Mouse (Mus musculus) layer of hippocampus, adult 9-11 months (tissue): ENCODE data around the gene Crybg2.
A peak's percentile ranks its signal among the peaks of the same experiment; 100 is the strongest.

Experiments
- DNase-seq: peaks from one replicate; pipeline ENCODE4 v3.0.0; 2022

Crybg2 gene

DNA sequence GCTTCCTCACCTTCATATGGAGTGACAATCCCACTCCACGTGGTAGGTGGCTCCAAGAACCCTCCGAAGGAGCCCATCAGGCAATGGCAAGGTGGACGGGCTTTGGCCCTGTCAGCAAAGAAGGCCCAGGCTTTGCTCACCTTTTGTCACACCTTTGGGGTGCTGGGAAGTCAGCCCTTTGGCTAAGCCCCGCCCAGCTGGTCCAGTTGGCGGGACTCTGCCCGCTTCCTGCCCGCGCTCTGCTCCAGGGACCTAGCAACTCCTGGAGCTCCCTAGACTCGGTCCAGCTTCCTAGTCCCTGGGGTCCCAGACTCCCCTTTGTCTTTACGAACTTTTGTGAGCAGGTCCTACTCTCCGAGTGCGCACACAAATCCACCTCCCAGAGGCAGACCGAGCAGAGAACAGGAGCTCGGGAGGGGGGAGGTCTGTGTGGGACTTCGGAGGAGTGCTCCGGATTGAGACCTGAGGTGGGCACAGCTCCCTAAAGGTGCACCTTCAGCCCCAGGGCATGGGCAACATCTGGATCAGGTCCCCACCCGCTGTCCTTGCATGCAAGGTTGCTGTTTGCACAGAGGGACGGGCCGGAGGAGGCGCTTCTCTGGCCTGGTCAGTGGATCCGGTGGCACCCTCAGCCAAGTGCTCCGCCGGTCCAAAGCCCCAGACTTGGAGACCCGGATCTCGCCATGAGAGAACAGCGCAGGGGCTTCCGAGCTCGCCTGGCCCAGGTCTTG, at the start of gene Crybg2:
Crybg2 (plus strand) TSS at position 681 of the 731 bp plus-strand sequence.
- no peak for DNase-seq

DNA sequence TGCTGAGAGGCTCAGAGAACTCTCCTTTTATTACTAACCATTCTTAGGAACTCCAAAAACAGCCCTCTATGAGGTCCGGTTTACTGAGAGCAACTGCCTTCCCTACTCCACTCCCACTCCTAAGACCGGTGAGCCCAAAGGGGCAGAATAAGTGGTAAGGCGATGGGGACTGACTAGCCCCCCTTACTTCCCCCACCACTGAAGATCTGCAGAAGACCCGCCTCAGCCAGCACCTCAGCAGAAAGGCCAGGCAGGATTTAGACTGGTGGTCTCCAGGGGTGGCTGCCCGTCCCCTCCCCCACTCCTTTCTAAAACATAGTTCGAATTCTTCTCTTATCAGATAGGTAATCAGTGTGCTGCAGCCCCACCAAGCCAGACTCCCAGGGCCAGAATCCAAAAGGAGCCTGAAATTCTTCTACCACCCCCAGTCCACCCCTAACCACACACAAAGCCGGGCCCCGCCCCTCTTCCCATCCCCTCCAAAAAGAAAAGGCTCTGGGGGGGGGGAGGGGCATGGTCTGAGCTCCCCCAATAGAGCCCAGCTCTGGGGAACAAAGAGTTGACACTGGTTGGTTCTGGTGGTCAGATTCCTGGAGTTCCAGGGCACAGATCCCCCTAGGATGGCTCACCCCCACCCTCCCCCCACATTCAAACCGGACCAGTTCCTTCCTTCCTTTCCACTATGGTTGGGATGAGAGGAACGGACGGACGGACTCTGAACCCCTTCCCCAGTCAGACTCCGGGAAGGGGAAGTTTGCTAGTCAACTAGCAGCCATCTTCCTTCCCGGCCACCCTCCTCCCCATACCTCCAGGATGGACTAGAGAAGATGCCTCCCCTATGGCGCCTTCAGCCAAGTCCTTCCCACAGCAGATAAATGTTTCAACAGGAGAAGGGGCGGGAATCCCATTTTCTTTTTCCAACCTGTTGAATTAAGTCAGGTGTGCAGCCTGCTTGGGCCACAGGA, 48.9 kb upstream of the Crybg2 start:
- no peak for DNase-seq

DNA sequence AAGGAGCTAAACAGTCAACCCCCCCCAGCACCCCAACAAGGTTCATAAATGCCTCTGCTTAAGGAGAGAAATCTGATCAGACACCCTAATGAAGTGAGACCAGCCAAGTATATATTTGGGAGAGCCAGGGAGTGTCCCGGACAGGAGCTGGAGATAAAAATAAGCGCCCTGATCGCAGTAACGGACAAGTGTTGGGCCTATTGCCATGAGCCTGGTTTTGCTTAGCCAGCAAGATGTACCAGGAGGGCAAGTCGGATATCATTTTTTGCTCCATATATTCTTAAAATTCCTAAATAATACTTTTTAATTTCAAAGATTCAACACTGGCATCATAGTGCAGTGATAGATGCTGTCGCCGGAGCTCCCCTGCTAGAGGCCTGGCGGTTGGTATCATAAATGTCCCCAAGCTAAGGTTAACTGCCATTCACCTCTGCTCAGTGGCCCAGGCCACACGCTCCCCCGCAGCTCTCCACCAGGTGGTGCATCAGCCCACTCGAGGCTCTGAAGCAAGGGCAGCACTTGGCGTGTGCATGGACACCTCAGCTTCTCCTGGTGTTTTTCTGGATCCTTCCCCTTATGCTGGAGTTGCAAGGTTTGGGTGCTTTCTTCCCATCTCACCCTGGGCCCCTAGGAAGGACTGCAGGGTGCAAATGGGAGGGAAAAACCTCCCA, 47.6 kb upstream of the Crybg2 start:
- DNase-seq: no peak

DNA sequence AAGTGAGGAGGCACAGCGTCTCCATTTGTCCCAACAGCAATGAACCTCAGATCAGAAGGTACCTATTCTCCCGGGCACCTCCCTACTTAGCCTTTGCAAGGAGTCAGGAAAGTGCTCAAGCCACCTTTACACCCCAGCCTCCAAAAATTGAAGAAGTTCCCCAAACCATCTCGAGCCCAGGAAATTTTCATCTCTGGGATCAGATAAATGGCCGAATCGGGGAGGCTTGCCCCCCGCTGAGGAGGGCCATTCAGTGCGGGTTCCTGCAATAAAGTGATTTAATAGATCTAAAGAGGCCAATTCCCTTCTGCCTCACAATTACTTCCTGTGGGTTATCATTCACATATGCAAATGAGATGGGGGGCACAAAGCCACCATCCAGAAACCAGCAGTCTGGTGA, 44.4 kb upstream of the Crybg2 start:
- DNase-seq: no peak

DNA sequence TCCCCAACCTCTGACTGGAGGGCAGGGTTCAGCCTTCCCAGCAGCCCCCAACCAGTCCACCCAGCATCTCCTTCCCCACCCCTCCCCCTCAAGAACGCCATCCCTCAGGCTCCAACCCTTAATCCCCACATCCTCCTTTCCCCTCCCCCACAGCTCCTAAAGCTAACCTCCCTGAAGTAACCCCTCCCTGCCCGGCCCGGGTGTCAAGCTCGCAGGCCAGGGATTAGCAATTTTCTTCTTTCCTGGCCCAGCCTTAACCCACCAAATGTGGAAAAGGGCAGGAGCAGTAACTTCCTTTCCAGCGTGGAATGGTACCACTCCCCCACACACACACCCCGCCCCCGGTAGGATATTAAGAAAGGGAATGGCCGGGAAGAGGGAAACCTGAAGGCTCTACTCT, 43.8 kb upstream of the Crybg2 start:
- DNase-seq: no peak

DNA sequence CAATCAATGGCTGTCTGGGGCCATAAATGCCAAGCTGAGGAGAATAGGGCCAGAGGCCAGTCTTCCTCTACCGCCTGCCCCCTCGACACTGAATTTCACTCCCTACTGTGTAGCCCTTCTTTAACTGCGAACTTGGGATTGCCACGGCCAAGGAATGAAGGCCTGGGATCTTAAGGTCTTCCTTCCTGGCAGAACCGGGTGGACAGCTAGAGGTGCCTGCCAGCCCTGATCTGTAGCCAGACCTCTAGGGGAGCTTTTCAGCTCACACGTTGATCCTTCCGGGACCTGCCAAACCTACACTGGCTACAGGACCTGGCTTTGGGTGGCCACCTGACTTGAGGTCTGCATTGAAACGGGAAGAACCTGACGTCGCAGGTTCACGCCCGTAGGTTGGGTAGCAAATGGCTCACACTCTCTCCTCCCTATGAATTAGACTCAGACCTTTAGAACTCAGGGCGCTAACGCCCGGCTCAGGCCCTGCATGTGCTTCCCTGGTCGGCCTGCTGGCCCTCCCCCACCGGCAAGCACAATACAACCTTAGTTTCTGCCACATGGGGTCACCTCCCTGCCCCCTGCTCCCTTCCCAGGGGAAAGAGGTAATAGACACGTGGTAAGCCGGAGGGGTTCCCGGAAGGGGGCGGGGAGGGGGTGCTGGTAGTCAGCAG, 43.3 kb upstream of the Crybg2 start:
- no peak for DNase-seq

DNA sequence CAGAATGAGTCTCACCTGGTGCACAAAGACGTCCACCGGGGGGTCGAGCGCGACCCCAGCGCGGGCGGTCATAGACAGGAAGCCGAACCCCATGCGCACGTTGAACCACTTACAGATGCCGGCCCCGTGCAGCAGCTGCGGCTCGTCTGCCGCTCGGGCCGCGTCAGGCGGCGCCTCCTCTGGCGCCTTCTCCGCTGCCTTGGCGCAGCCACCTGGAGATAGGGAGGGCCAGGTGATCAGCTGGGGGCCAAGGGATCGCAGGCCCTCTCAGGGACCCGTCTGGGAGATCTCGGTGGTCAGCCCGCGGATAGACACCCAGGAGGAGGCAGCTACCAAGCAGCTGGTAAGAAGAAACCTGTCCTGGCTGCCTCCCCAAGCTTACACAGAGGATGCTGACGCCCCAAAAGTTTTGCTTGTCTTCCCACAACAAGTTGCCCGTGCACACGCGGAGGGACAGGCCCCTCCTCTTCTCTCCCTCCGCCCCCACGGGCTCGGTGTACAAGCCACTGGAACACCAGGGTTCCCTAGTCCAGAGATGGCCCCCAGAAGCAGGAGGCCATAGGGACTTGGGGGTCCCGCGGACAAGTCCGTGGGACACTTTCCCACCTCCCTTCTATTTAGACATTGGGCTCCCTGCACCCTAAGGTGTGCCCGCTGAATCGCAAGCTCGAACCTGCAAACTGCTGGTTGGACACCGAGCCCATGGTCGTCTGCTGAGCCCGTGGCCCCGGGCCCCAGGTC, 42.4 kb upstream of the Crybg2 start:
- DNase-seq: no peak

DNA sequence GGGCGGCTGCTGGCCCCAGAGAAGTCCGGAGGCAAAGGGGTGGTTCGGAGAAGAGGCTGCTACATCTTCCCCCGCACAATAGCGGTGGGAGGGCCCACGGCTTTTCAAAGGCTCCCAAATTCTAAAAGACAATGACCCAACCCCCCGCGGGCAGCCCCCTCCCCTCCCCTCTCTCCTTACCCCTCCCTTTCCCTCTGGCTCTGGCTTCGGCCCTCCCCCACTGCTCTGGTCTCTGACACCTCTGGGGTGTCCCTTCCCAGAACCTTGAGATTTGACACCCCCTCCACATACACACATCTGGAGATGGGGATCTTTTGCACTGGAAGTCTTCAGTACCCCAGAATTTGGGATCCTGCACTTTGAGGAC, 41.9 kb upstream of the Crybg2 start, which contains the start of gene Lin28a:
Lin28a (minus strand) TSS at position 63 of the 367 bp plus-strand sequence.
- DNase-seq: no peak

DNA sequence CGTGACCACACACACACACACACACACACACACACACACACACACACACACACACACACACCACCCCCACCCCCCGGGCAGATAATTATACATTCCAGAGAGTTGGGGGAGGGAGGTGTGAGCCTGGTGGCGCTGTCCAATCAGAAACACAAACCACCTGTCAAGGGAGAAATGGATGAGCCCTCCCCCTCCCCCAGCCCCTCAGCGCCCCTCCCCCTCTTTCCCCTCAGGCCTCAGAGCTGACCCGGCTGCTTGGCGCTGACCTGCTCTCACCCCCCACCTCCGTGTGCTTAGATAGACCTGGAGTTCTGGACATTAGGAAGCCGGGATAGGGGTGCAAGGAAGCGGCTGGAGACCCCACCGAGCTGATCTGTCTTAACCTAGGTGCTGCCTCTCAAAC, 41.4 kb upstream of the Crybg2 start:
- DNase-seq: no peak

DNA sequence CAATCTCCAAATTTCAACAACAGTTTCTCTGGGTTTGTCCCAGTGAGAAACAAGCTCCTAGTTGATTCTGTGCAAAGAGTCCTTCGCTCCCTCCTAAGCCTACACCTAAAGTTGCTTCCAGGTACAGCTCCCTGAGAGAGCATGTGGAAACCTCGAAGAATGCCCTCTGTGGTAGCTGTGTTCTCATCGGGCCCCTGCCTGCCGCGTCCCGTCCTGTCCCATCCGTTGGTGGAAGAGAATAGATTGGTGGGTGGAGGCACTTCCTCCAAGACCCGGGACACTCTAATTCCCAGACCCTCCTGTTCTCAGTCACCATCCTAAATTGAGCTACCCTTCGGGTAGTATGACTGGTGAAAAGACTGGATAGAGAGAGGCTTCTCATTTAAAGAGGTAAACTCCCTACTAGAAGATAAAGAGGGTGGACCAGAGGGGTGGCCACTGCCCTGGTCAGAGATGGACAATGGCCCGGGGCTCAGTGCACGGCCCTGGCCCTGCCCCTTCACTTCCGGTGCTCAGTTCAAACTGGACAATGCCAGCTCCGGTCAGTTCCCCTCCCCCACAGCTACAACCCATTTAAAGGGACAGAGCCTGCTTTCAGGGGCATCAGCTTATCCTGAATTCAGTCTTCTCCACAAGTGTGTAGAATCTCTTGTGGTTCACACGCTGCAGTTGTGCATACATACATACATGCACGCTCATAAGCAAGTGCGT, 40.8 kb upstream of the Crybg2 start:
- DNase-seq: no peak

DNA sequence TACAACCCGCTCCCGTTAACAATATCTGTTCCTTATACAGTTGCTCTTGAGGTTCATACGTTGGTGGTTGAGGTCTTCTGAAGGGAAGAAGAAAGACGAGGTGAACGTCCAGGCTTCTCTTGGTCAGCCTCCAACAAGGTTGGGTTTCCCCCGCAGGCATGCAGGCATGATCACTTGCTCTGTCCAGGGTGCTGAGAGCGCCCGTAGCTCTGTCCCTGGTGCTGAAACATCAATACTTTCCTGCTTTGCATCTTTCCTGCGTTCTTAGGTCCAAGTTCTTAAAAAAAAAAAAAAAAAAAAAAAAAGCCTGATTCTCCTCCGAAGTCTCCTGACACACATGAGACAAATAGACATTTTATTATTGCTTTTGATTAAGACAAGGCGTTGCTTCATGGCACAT, 40.0 kb upstream of the Crybg2 start:
- no peak for DNase-seq

DNA sequence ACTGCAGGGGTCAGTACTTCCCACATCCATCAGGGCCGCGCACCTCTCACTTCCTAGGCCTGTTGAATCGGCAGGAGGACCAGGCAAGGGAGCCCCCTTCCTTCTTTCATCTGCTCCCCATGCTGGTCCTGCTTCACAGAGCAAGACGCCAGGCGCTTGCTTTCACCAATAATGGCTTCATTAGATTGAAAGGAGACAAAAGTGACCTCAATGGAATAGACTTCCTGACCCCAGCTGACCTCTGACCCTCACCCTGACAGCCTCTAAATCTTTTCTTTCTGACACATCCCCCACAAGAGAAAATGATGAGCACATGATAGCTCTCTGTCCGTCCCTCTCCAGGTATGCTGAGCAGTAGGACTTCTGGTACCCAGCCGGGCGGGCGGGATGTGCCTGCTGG, 34.8 kb upstream of the Crybg2 start:
- DNase-seq: no peak

DNA sequence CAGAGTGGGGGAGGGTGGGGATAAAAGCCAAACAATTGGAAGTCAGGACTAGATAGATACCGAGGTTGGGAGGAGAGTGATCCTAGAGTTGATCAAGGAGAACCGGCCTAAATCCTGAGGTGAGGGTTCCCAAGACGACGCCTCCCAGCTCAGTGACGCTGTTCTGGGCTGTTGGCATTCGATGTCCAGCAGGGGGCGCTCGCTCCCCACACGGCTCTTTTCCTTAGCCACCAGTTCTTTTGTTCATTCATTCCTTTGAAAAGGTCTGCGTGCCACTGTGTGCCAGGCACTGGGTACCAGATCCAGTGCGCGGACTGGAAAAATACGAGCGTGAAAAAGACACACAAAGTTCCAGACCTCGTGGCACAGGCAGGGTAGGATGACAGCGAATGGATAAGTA, 24.7 kb upstream of the Crybg2 start:
- DNase-seq: peak; percentile 81

DNA sequence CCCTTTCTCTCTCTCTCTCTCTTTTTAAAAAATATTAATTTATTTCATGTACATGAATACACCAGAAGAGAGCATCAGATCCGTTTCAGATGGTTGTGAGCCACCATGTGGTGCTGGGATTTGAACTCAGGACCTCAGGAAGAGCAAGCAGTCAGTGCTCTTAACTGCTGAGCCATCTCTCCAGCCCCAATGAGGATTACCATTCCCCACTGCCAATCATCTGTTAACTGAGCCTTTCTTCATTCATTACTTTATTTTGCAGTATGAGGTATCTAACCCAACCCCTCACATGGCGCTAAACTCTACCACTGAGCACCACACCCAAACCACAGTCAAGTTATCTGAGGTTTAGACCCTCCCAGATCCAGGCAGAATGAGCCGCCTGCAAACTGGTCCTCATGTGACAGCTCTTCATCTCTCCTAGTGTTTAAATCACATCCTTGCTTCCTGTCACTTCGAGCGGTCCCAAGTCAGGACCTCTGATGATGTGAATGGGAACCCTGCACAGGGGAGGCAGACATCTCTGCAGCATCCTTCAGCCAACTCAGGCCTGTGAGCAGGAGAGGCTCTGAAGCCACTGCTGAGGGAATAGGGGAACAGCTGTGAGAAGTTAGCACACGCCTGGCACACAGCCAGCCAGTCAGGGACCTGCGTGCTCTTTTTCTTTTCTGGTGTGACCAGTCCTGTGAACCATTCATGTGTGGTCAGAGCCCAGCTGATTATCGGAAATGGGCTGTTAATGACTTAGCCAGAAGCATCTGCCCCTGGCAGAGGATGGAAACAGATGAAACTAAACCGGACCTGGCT, 19.1 kb upstream of the Crybg2 start:
- DNase-seq: no peak

DNA sequence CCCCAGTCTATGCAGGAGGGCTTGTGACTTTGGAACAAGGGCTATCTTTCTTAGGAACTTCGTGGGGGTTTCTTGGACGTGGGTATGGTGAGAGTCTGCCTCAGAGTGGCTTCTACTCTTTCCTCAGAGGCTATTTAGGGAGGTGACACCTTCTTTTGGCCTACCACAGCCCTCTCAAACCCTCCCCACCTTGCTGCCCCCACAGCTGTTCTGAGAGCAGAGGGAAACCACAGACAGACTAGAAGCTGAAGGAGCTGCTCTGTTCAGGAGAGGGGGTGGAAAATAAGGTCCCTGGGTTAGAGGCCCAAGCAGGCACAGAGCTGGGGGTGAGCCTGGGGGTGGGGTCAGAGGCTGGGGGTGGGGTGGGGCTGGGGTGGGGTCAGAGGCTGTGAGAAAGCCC, 17.6 kb upstream of the Crybg2 start:
- DNase-seq: no peak

DNA sequence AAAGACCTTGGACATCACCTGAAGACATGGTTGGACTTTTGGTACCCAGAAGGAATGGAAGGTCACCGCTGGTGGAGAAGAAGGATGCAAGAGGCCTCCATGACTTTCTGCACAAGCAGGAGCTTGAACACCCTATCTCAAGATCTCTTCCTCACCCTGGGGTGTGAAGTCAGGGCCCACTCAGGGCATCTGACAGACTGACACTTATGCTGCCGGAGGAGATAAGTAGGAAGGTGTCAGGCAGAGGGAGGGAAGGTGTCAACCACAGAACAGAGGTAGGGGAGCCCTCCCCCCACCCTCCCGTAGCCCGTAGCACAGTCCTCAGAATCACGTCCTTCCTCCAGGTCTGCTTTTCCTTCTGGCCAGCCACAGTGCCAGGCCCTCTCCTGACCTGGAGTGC, 13.0 kb upstream of the Crybg2 start:
- no peak for DNase-seq

DNA sequence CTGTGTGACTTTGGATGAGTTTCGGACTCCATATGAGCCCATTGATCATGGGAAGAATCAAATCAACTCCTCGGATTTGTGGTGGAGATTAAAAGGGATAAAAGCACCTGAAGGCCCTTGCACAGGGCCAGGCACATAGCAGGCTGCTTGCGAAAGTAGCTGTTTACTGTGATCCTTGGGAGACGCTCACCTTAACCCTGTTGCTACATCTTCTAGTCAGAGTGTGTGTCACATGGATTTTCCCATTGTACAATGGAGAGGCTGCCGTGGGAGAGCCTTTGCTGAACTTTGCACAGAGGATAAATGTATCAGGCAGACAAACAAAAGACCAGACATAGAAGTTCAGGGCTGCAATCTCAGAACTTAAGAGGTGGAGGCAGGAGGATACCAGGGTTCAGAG, 8.7 kb upstream of the Crybg2 start:
- no peak for DNase-seq

DNA sequence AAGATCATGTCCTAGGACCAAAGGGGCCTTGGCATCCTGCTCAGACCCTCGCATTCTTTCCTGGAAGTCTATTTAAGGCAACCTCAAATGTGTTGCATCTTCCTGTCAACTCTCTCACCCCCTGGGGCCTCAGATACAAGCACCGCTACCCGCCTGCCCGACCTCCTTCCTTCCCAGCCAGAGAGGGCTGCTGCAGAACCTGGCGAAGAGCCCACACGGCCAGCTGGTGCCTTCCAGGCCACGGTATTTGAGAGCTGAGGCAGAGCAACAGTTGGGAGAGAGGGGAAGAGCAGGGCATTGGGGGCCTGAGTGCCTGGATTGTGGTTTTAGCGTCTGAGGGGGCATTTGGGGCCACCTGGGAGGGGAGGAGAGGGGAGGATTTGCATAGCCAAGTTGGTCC, 8.1 kb upstream of the Crybg2 start:
- no peak for DNase-seq

DNA sequence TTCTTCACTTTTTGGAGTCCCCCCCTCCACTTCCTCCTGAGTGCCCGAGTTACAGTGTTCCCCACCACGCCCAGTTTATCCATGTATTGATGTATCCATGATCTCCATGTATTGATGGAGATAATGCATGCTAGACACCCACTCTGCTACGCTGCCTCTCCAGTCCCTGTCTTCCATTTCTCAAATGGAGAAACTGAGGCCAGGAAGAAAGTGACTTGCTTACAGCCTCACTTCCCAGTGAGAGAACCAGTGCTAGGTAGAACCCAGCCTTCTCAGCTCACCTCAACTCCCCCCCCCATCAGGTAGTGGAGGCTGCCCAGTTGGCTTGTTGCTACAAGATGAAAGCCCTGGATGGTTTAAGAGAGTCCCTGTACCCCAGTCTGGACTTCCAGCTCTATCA, 7.1 kb upstream of the Crybg2 start, which contains the start of gene Zfp683:
Zfp683 (plus strand) TSS at position 301 of the 400 bp plus-strand sequence.
- no peak for DNase-seq

DNA sequence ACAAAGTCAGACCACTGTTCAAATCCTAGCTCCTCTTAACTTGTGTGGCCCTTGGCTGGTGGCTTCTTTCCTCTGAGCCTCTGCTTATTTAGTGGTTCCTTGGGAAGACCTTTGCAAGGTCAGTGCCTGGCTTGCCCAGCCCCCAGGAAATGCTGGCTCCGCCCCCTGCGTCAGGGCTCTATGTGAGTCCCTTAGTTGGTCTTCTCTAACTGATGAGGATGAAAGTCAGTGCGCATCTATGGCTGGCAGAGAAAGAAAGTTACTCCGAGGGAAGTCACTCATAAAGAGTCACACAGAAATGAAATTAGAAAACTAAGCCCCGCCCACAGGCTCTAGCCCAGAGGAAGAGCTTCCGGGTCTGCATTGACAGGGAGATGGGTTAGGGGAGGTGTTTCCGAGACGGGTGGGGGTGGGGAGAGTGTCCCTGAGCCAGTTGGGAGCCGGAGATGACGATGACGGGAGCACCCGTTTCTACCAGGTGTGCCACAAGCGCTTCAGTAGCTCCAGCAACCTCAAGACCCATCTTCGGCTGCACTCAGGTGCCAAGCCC, 2.4 kb upstream of the Crybg2 start:
- no peak for DNase-seq
